ENCODE assay signal across 20 mouse cellular contexts in the genomic region with DNA sequence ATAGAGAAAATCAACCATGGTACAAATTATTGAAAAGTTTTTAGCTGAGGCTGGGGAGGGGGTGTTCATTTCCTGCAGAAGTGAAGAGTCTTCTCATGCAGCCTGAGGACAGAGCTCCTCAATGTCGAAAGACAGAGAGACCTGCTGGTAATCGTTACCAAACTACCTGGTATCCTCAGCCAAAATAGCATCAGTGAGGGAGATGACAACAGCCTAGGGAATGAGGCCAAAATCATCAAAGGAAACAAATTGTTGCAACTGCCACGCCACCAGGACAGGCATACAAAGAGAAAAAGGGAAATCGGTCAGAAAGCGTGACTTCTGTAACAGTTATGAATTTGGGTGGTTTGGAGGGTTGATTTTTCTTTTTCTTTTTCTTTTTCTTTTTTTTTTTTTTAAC. TPM values are rescaled to one million over a fixed set of nuclear protein-coding genes. Genes with fewer than 3 reads are reported as not detected.
DNase-seq lines count a peak whose midpoint lies in the region; ATAC-seq and TF ChIP-seq lines count a peak whose summit lies in the region.
"Had no signal": no experiment of that assay in that cellular context is flagged by ENCODE, and none has a peak within 500 bp of the region (broad histone marks: within the 10 kb centered on the region; RNA-seq: fewer than 3 reads in every experiment).

No protein-coding gene starts in this region.

- H3K27me3 ChIP-seq in kidney, adult 2 months (replicated peaks; ENCODE audit: control insufficient read depth, insufficient read depth, low read length), result no peaks in the 10 kb centered on the region; the same call in 1 of the 2 replicates
- peaks cover 7% of the 10 kb centered on the region for H3K27me3 ChIP-seq in embryonic facial prominence, embryonic 10.5 days (replicated peaks; ENCODE audit: low read depth, poor library complexity, severe bottlenecking)
- H3K27me3 ChIP-seq in forebrain, embryonic 15.5 days, result no peaks in the 10 kb centered on the region; the same call in 1 of the 2 replicates
- no peaks in the 10 kb centered on the region for H3K27me3 ChIP-seq in hindbrain, postnatal 0 days (ENCODE audit: insufficient read depth, low read length)

- 0 out of 2 replicates have a peak overlapping the region, but pooled peaks have one; percentile 2 for H3K4me2 ChIP-seq in forebrain, embryonic 15.5 days (replicated peaks)
- H3K4me2 ChIP-seq in hindbrain, postnatal 0 days (ENCODE audit: low read depth, low read length), result 0 out of 2 replicates have a peak overlapping the region, but pooled peaks have one; percentile 95
- H3K4me2 ChIP-seq: embryonic facial prominence, embryonic 15.5 days had no signal

- no peak overlapping the region for H3K9ac ChIP-seq in forebrain, embryonic 15.5 days (replicated peaks)
- no peak overlapping the region for H3K9ac ChIP-seq in hindbrain, postnatal 0 days (replicated peaks; ENCODE audit: low read length)
- H3K9ac ChIP-seq: embryonic facial prominence, embryonic 15.5 days; heart, embryonic 13.5 days had no signal

- no peaks in the 10 kb centered on the region for H3K9me3 ChIP-seq in embryonic facial prominence, embryonic 10.5 days
- no peaks in the 10 kb centered on the region for H3K9me3 ChIP-seq in forebrain, embryonic 15.5 days
- H3K9me3 ChIP-seq in hindbrain, postnatal 0 days (ENCODE audit: low read length), result no peaks in the 10 kb centered on the region
- H3K9me3 ChIP-seq: embryonic facial prominence, embryonic 15.5 days; heart, embryonic 13.5 days had no signal

- ATAC-seq in forebrain, embryonic 15.5 days (replicated peaks), result no peak
- no peak for ATAC-seq in hindbrain, postnatal 0 days
- ATAC-seq: CD4-positive, CD25-positive, alpha-beta regulatory T cell, adult 4 months had no signal

- intact Hi-C loops in left cerebral cortex, postnatal 14 days (cut with DNase I), result loop anchor here (5.0 to 10.0 kb wide), 2 partner anchors 59 to 121 kb away; no protein-coding TSS in a partner anchor

- peak; percentile 49 for DNase-seq in kidney, adult 2 months
- DNase-seq in kidney, postnatal 4 days, result no peak
- no peak for DNase-seq in embryonic facial prominence, embryonic 10.5 days (ENCODE audit: low spot score)
- DNase-seq in hindbrain, postnatal 0 days (ENCODE audit: low spot score), result no peak
- no peak for DNase-seq in frontal cortex, postnatal 25 days (ENCODE audit: low spot score in 2 of 2)
- DNase-seq in left cerebral cortex, postnatal 14 days (ENCODE audit: low spot score in 2 of 2), result no peak
- no peak for DNase-seq in urinary bladder, postnatal 4 days (ENCODE audit: low spot score in 2 of 2)
- DNase-seq: adrenal gland, adult 8-10 months; gastrocnemius, postnatal 25 days; heart, postnatal 4 days; kidney, adult 18-20 months; lung, adult 2 months; thymus, postnatal 25 days had no signal

- no peak for TF ChIP-seq POLR2A in kidney, adult 2 months (IDR thresholded peaks at IDR 0.05; ENCODE audit: low read depth, low read length)

- TF ChIP-seq CTCF in kidney, adult 2 months (conservative IDR thresholded peaks at IDR 0.05; ENCODE audit: insufficient read depth, insufficient read length, low read depth, low read length), result no peak
- no peak for TF ChIP-seq CTCF in hindbrain, postnatal 0 days (IDR thresholded peaks at IDR 0.05; ENCODE audit: low read depth)

- H3K4me1 ChIP-seq in kidney, adult 2 months (ENCODE audit: control insufficient read depth, insufficient read depth, low read length), result no peaks in the 10 kb centered on the region
- peaks cover 87% of the 10 kb centered on the region for H3K4me1 ChIP-seq in embryonic facial prominence, embryonic 10.5 days
- peaks cover 56% of the 10 kb centered on the region for H3K4me1 ChIP-seq in forebrain, embryonic 15.5 days
- peaks cover 19% of the 10 kb centered on the region; the same call in 1 of the 2 replicates for H3K4me1 ChIP-seq in hindbrain, postnatal 0 days (ENCODE audit: insufficient read depth, low read length)

- no peaks in the 10 kb centered on the region for H3K36me3 ChIP-seq in kidney, adult 2 months (ENCODE audit: control insufficient read depth, insufficient read depth, low read length)
- peaks cover 8% of the 10 kb centered on the region for H3K36me3 ChIP-seq in embryonic facial prominence, embryonic 10.5 days (replicated peaks)
- no peaks in the 10 kb centered on the region for H3K36me3 ChIP-seq in forebrain, embryonic 15.5 days
- H3K36me3 ChIP-seq in hindbrain, postnatal 0 days (ENCODE audit: insufficient read depth, low read length), result no peaks in the 10 kb centered on the region
- H3K36me3 ChIP-seq: embryonic facial prominence, embryonic 15.5 days; heart, embryonic 13.5 days had no signal

- no peak overlapping the region for H3K4me3 ChIP-seq in kidney, adult 2 months (ENCODE audit: insufficient read depth, low read depth, low read length)
- 0 out of 2 replicates have a peak overlapping the region, but pooled peaks have one; percentile 84 for H3K4me3 ChIP-seq in embryonic facial prominence, embryonic 10.5 days
- no peak overlapping the region for H3K4me3 ChIP-seq in forebrain, embryonic 15.5 days
- no peak overlapping the region for H3K4me3 ChIP-seq in hindbrain, postnatal 0 days (ENCODE audit: low read length)
- H3K4me3 ChIP-seq: embryonic facial prominence, embryonic 15.5 days; heart, embryonic 13.5 days had no signal

- H3K27ac ChIP-seq in kidney, adult 2 months (ENCODE audit: insufficient read depth, low read depth, low read length), result no peak overlapping the region
- no peak overlapping the region for H3K27ac ChIP-seq in embryonic facial prominence, embryonic 10.5 days (replicated peaks)
- H3K27ac ChIP-seq in forebrain, embryonic 15.5 days (replicated peaks), result no peak overlapping the region
- no peak overlapping the region for H3K27ac ChIP-seq in hindbrain, postnatal 0 days
- H3K27ac ChIP-seq: embryonic facial prominence, embryonic 15.5 days; heart, embryonic 13.5 days; macrophage; stomach, postnatal 0 days had no signal

- 69% methylated on average over 5 of the region's 5 CpGs for WGBS in kidney, adult 2 months
- 57% methylated on average over 5 of the region's 5 CpGs for WGBS in embryonic facial prominence, embryonic 10.5 days
- 51% methylated on average over 5 of the region's 5 CpGs for WGBS in forebrain, embryonic 15.5 days
- WGBS in hindbrain, postnatal 0 days, result 33% methylated on average over 5 of the region's 5 CpGs

RNA-seq across cellular contexts. Expression of a gene that starts 3.4 kb away (rescaled TPM):
- polyA plus RNA-seq in kidney, adult 2 months (2012; rRNA removed), result 4.1 and 5.6 TPM in 2 replicates
- 22.0 and 23.4 TPM in 2 replicates for polyA plus RNA-seq in embryonic facial prominence, embryonic 10.5 days (2016; fragmentation: Nextera tagmentation; extraction: Ambion mirVana)
- 17.7 and 19.6 TPM in 2 replicates for polyA plus RNA-seq in forebrain, embryonic 15.5 days (2015; fragmentation: Nextera tagmentation; extraction: Ambion mirVana)
- 73.6 and 74.8 TPM in 2 replicates for total RNA-seq in hindbrain, postnatal 0 days (2014; rRNA removed)
- 22.2 and 22.3 TPM in 2 replicates for polyA plus RNA-seq in hindbrain, postnatal 0 days (2015; fragmentation: Nextera tagmentation; extraction: Ambion mirVana)
- total RNA-seq in left cerebral cortex, postnatal 14 days (2021), result 10 to 100 TPM; 20.4 to 27.4 TPM
- total RNA-seq: MEL had no signal
- polyA plus RNA-seq: CD4-positive, CD25-positive, alpha-beta regulatory T cell, adult 4 months; macrophage had no signal
